ENCODE assay signal across 18 mouse cellular contexts in genomic region chr13:110573360-110574065, GRCm38 (mm10).
DNase-seq lines count a peak whose midpoint lies in the region; ATAC-seq lines count a peak whose summit lies in the region.
"Had no signal": no experiment of that assay in that cellular context is flagged by ENCODE, and none has a peak within 500 bp of the region (broad histone marks: within the 10 kb centered on the region; RNA-seq: fewer than 3 reads in every experiment).

No protein-coding gene starts in this region.

- H3K4me2 ChIP-seq in neural tube, embryonic 13.5 days, result no peak overlapping the region
- no peak overlapping the region for H3K4me2 ChIP-seq in hindbrain, embryonic 14.5 days (replicated peaks)
- no peak overlapping the region for H3K4me2 ChIP-seq in neural tube, embryonic 14.5 days (ENCODE audit: low read depth, low read length)
- H3K4me2 ChIP-seq: heart, embryonic 13.5 days; neural tube, embryonic 12.5 days; stomach, embryonic 15.5 days had no signal

- H3K9me3 ChIP-seq in neural tube, embryonic 13.5 days, result no peaks in the 10 kb centered on the region
- no peaks in the 10 kb centered on the region for H3K9me3 ChIP-seq in hindbrain, embryonic 14.5 days (ENCODE audit: control insufficient read depth, low read length)
- H3K9me3 ChIP-seq in neural tube, embryonic 14.5 days (ENCODE audit: control insufficient read depth, low read length), result no peaks in the 10 kb centered on the region
- H3K9me3 ChIP-seq: embryonic facial prominence, embryonic 10.5 days; heart, embryonic 13.5 days; neural tube, embryonic 12.5 days; stomach, embryonic 15.5 days had no signal

- WGBS in neural tube, embryonic 13.5 days, result 73% methylated on average over 7 of the region's 7 CpGs
- WGBS in hindbrain, embryonic 14.5 days, result 44% methylated on average over 7 of the region's 7 CpGs
- 65% methylated on average over 7 of the region's 7 CpGs for WGBS in neural tube, embryonic 14.5 days

- DNase-seq in frontal cortex, postnatal 25 days (ENCODE audit: low spot score in 2 of 2), result no peak
- DNase-seq in neural tube, embryonic 10.5 days (ENCODE audit: extremely low spot score, low spot score), result no peak
- DNase-seq in hindbrain, embryonic 14.5 days (ENCODE audit: low spot score), result peak; percentile 60
- no peak for DNase-seq in gastrocnemius, postnatal 4 days (ENCODE audit: low spot score in 2 of 2)
- no peak for DNase-seq in ovary, postnatal 10 days (ENCODE audit: low spot score)
- DNase-seq: adrenal gland, adult 8-10 months; cerebellum, adult 11-12 months; heart, postnatal 4 days; kidney, adult 11 months; kidney, postnatal 10 days; lung, adult 18-20 months had no signal

- H3K4me3 ChIP-seq in neural tube, embryonic 13.5 days, result no peak overlapping the region
- H3K4me3 ChIP-seq in hindbrain, embryonic 14.5 days (replicated peaks; ENCODE audit: low read length), result no peak overlapping the region
- H3K4me3 ChIP-seq in neural tube, embryonic 14.5 days (ENCODE audit: low read depth, low read length), result no peak overlapping the region
- H3K4me3 ChIP-seq: embryonic facial prominence, embryonic 10.5 days; heart, embryonic 13.5 days; neural tube, embryonic 12.5 days; stomach, embryonic 15.5 days had no signal

- ATAC-seq in frontal cortex, adult (ENCODE audit: low TSS enrichment), result 0 out of 2 replicates have a peak, but pooled peaks have one; percentile 7
- ATAC-seq in neural tube, embryonic 13.5 days (ENCODE audit: low read depth), result no peak
- ATAC-seq in hindbrain, embryonic 14.5 days (ENCODE audit: low FRiP score), result peak; percentile 48; the same call in 1 of the 2 replicates
- no peak for ATAC-seq in neural tube, embryonic 14.5 days (ENCODE audit: low read depth)

- H3K27me3 ChIP-seq in neural tube, embryonic 13.5 days, result no peaks in the 10 kb centered on the region
- no peaks in the 10 kb centered on the region for H3K27me3 ChIP-seq in hindbrain, embryonic 14.5 days (ENCODE audit: control insufficient read depth, insufficient read depth, low read length)
- H3K27me3 ChIP-seq in neural tube, embryonic 14.5 days (ENCODE audit: control insufficient read depth, insufficient read depth, low read length), result no peaks in the 10 kb centered on the region
- H3K27me3 ChIP-seq: heart, embryonic 13.5 days; neural tube, embryonic 12.5 days; stomach, embryonic 15.5 days had no signal

- no peaks in the 10 kb centered on the region for H3K36me3 ChIP-seq in neural tube, embryonic 13.5 days
- no peaks in the 10 kb centered on the region for H3K36me3 ChIP-seq in hindbrain, embryonic 14.5 days (replicated peaks; ENCODE audit: control insufficient read depth, insufficient read depth)
- H3K36me3 ChIP-seq in neural tube, embryonic 14.5 days (ENCODE audit: control insufficient read depth, insufficient read depth, low read length), result no peaks in the 10 kb centered on the region
- H3K36me3 ChIP-seq: embryonic facial prominence, embryonic 10.5 days; heart, embryonic 13.5 days; neural tube, embryonic 12.5 days; stomach, embryonic 15.5 days had no signal

- peaks cover 21% of the 10 kb centered on the region for H3K4me1 ChIP-seq in neural tube, embryonic 13.5 days (replicated peaks)
- H3K4me1 ChIP-seq in hindbrain, embryonic 14.5 days (replicated peaks; ENCODE audit: control insufficient read depth, insufficient read depth, low read length), result peaks cover 20% of the 10 kb centered on the region
- peaks cover 5% of the 10 kb centered on the region; the same call in 1 of the 2 replicates for H3K4me1 ChIP-seq in neural tube, embryonic 14.5 days (ENCODE audit: control insufficient read depth, insufficient read depth, low read length)
- H3K4me1 ChIP-seq: neural tube, embryonic 12.5 days; stomach, embryonic 15.5 days had no signal

- H3K9ac ChIP-seq in neural tube, embryonic 13.5 days, result no peak overlapping the region
- 0 out of 2 replicates have a peak overlapping the region, but pooled peaks have one; percentile 11 for H3K9ac ChIP-seq in hindbrain, embryonic 14.5 days
- H3K9ac ChIP-seq in neural tube, embryonic 14.5 days (replicated peaks; ENCODE audit: low read depth, low read length), result no peak overlapping the region
- H3K9ac ChIP-seq: heart, embryonic 13.5 days; neural tube, embryonic 12.5 days; stomach, embryonic 15.5 days had no signal

- H3K27ac ChIP-seq in neural tube, embryonic 13.5 days (replicated peaks), result peak overlapping the region; percentile 54
- H3K27ac ChIP-seq in hindbrain, embryonic 14.5 days, result peak overlapping the region; percentile 77
- H3K27ac ChIP-seq in neural tube, embryonic 14.5 days (ENCODE audit: low read depth, low read length), result 0 out of 2 replicates have a peak overlapping the region, but pooled peaks have one; percentile 44
- H3K27ac ChIP-seq: embryonic facial prominence, embryonic 10.5 days; heart, embryonic 13.5 days; neural tube, embryonic 12.5 days; stomach, embryonic 15.5 days had no signal

Comparison
In these comparisons a context has a peak if more than half of its experiments do, and no peak if none do; other contexts are left out.
1. ATAC-seq: peak in frontal cortex, adult (single experiment) and hindbrain, embryonic 14.5 days (single experiment); none in neural tube, embryonic 13.5 days (single experiment) and neural tube, embryonic 14.5 days (single experiment).
2. Peak in every context shown above with its lines, with median percentiles within 50 percentile points of each other: H3K27ac ChIP-seq.